Mouse (Mus musculus) induced T-regulatory cell, adult 2 months (primary cell): ENCODE data around the gene Ift20.
A peak's percentile ranks its signal among the peaks of the same experiment; 100 is the strongest.

ENCODE experiments used
- DNase-seq: peaks from one replicate; pipeline ENCODE4 v3.0.0-alpha.2; 2012; ENCODE audit warnings: low read depth

Ift20 gene

DNA sequence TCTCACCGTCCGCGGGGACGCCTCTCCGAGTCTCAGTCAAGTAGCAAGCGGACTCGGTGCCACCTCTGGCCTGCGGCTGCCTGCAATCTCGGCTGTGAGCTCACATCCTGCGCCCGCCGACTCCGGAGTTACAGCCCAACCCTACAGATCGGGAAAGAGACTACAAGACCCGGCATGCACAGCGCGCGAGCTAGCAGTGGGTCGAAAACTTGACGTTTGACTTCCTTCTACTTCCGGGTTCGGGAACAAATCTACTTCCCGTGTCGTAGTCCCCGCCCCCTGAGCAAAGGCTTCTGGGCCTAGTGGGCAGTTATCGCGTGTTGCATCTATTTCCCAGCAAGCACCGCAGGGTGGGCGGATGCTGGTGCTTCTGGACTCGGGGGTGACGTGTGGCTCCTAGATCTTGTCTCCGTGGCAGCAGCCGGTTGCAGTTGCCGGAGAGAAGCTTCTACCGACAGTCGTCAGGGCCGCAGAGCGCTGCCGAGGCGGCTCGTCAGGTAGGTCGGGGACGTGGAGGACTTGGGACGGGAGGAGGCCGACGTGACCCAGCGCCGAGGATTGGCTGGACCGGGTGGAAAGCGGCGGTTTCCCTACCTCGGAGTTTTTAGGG lies at the start of gene Ift20, which contains the start of gene Tnfaip1:
TSS of gene Ift20 (plus strand) at position 282 of the 610 bp plus-strand sequence.
TSS of gene Tnfaip1 (minus strand) at position 253 of the 610 bp plus-strand sequence.
- DNase-seq: peak; percentile 99

GRCm38 (mm10) chr11:78488168-78488567 lies 48.0 kb upstream of the Ift20 start:
- DNase-seq: peak; percentile 75

DNA sequence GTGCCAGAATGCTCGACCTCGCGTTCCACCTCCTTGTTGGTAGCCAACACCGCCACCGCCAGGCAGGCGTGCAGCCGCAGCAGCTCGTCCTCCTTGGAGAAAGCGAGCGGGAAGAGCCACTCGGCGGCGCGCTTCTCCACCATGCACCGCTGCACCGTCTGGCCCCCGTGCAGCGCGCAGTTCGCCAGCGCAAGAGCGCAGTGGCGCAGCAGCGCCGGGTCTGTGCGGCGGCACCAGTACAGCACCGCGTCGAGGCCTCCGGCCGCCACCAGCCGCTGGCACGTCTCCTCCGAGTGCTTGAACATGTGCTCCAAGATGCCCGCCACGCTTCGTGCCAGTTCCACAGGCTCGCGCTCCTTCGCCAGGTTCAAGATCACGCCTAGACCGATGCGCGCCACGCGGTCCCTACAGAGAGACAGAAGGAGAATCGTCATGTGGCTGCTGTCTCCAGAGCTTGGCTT lies 45.4 kb upstream of the Ift20 start:
- DNase-seq: no peak

- DNase-seq: peak; percentile 69
Observed at GRCm38 (mm10) chr11:78495904-78496303, 40.3 kb upstream of the Ift20 start.

DNA sequence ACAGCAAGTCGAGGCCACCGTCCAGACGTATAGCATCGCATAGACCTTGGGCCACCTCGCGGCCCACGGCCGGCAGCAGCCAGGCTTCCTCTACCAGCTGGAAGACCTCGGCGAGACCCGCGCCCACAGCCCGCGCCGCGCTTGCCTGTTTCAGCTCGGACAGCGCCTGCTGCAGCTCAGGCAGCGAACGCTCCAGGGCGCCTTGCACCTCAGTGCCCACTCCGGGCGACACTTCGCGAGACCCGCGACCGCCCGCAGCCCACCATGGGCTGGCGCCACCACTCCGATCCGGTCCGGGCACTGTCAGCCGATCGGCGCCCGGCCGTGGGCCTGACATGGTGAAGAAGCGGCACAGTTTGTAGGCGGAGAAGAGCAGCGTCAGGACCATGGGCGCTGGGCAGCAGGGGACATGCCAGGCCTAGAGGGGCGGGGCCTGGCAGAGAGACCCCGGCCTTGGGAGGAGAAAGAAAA lies 39.1 kb upstream of the Ift20 start:
- DNase-seq: no peak

GRCm38 (mm10) chr11:78497544-78498522 lies 38.3 kb upstream of the Ift20 start, which contains the start of gene Sarm1:
TSS of gene Sarm1 (minus strand) at chr11:78497754.
- peak; percentile 99 for DNase-seq

- no peak for DNase-seq
Observed at GRCm38 (mm10) chr11:78499004-78499403, 37.2 kb upstream of the Ift20 start, which contains the start of gene Vtn. TSS of gene Vtn (plus strand) at chr11:78499091.

DNA sequence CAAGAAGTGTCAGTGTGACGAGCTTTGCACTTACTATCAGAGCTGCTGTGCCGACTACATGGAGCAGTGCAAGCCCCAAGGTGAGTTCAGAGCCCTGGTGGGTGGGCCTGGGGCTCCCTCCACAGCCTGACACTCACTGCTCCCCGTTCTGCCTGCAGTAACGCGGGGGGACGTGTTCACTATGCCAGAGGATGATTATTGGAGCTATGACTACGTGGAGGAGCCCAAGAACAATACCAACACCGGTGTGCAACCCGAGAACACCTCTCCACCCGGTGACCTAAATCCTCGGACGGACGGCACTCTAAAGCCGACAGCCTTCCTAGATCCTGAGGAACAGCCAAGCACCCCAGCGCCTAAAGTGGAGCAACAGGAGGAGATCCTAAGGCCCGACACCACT lies 36.6 kb upstream of the Ift20 start:
- no peak for DNase-seq

DNA sequence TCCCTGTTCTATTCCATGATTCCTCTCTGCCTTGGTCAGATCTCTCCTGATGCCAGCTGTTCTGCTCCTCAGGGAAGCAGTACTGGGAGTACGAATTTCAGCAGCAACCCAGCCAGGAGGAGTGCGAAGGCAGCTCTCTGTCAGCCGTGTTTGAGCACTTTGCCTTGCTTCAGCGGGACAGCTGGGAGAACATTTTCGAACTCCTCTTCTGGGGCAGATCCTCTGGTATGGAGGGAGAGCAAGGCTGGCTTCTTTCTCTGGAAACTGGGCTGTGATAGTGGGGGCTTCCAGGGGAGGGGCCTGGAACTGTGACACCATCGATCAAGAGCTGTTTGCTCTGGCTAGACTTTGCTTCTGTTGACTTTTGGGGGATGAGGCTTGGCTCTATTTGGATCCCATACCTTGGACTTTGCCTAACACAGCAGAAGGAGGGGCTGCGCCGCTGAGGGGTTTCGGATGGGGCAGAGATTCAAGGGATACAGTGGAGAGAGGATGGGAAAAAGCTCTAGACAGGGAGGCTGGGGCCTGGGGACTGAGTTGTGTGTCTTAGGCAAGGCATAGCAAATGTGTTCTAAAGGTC lies 35.4 kb upstream of the Ift20 start:
- DNase-seq: no peak

DNA sequence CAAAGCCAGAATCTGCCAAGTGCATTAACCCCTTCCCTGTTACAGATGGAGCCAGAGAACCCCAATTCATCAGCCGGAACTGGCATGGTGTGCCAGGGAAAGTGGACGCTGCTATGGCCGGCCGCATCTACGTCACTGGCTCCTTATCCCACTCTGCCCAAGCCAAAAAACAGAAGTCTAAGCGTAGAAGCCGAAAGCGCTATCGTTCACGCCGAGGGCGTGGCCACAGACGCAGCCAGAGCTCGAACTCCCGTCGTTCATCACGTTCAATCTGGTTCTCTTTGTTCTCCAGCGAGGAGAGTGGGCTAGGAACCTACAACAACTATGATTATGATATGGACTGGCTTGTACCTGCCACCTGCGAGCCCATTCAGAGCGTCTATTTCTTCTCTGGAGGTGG lies 34.6 kb upstream of the Ift20 start:
- no peak for DNase-seq

- DNase-seq: no peak
Observed at GRCm38 (mm10) chr11:78502909-78503650, 33.1 kb upstream of the Ift20 start, which contains the start of gene Sebox. TSS of gene Sebox (plus strand) at chr11:78503447.

- no peak for DNase-seq
Observed at GRCm38 (mm10) chr11:78505430-78505829, 30.7 kb upstream of the Ift20 start.

- DNase-seq: peak; percentile 65
Observed at GRCm38 (mm10) chr11:78509148-78509547, 27.0 kb upstream of the Ift20 start.

- DNase-seq: peak; percentile 96
Observed at GRCm38 (mm10) chr11:78512025-78512957, 23.9 kb upstream of the Ift20 start, which contains the start of the genes Tmem199 and Poldip2. TSS of gene Tmem199 (minus strand) at chr11:78512172. TSS of gene Poldip2 (plus strand) at chr11:78512193.

DNA sequence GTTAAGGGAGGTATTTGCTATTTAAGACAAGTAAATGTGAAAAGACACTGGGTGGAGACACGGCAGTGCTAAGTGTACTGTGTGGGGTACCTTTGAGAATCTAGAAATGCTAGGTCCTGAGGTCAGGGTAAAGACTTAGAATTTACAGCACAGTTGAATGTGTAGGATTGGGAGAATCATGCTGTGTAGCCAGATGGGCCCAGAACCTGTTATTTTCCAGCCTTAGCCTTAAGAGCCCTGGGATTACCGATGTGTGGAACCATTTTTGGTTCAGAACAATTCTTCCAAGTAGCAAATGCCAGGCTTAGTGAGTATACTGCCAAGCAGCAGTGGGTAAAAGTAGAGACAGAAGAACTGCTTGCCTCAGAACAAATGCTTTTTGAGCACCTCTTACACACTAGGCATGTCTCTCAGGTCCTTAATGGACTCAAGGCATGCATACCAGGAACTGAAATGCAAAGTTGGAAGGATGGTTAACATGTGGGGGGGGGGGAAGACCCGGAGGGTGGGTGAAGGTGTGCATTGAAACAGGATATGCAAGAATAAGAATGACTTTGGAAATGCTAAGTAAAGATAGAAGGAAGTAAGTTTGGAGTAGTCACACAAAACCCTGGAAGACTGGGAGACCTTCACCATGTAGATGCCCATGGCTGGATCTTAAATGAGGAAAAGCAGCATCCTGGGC lies 22.9 kb upstream of the Ift20 start:
- DNase-seq: no peak

GRCm38 (mm10) chr11:78515549-78516325 lies 20.4 kb upstream of the Ift20 start:
- peak; percentile 66 for DNase-seq

DNA sequence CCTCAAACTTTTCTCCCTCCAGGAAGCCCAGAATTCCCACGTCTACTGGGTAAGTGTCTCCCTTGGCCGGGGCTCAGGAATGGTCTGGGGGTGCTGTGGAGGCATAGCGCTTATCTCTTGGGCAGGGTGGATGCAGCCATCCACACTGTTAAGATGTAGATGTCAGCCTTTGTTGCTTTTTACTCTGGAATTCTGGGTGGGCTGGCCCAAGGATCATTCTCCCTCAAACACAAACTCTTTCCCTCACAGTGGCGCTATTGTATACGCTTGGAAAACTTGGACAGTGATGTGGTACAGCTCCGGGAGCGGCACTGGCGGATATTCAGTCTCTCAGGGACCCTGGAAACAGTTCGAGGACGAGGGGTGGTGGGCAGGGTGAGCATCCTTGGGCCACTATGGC lies 17.2 kb upstream of the Ift20 start:
- no peak for DNase-seq

DNA sequence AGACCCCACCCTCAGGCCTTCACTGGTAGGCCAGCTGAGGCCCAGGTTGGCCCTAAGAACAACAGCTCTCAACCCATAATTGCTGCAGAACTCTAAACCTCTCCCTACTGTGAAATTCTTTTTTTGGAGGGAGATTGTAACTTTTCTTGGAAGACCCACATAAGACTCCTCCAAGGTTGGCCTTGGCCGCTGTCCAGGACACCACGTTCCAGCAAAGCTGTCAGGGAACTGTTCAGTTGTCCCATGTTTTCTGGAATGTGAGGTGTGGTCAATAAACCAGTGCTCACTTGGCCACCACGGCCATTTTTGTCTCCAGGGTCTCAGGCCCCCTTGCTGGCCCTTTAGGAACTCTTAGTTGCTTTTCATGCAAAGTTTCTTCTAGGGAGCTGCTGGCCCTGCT lies 14.3 kb upstream of the Ift20 start:
- no peak for DNase-seq

DNA sequence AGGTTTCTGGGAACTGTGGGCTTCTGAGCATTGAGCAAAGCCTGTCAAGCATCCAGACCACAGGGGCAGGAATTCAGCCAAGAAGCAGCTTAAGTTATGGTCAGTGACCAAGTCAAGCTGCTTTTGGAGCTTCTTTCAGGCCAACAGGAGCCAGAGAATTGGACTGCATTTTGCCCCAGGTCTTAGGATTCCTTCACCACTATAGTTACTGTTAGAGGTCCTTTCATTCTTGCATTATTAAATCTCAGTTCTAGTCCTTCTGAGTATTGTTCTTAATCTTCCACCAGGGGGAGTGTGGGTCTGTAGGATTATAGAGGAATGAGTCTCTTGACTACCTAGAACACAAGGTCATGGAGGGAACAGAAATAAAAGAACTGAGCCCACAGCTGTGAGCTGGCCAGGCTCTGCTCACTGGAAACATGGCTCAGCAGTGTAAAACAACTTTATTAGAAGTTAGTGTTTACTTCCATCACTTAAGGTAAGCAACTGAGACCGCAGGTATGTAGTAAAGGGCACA lies 13.6 kb upstream of the Ift20 start:
- peak; percentile 70 for DNase-seq
